Mouse (Mus musculus) hindlimb bud, embryonic 11.5 days (tissue): ENCODE data around the gene Igsf11.
A peak's percentile ranks its signal among the peaks of the same experiment; 100 is the strongest.
"Not testable (repeated sequence)": the region's sequence is repeated elsewhere in the genome, so short reads cannot be mapped to it uniquely, and the experiment has no call there.

ENCODE experiments used
- DNase-seq: peaks from one replicate; pipeline ENCODE4 v3.0.0-alpha.2; 2012; ENCODE audit warnings: low read depth, low spot score; ENCODE audit errors: extremely low spot score

Gene Igsf11

DNA sequence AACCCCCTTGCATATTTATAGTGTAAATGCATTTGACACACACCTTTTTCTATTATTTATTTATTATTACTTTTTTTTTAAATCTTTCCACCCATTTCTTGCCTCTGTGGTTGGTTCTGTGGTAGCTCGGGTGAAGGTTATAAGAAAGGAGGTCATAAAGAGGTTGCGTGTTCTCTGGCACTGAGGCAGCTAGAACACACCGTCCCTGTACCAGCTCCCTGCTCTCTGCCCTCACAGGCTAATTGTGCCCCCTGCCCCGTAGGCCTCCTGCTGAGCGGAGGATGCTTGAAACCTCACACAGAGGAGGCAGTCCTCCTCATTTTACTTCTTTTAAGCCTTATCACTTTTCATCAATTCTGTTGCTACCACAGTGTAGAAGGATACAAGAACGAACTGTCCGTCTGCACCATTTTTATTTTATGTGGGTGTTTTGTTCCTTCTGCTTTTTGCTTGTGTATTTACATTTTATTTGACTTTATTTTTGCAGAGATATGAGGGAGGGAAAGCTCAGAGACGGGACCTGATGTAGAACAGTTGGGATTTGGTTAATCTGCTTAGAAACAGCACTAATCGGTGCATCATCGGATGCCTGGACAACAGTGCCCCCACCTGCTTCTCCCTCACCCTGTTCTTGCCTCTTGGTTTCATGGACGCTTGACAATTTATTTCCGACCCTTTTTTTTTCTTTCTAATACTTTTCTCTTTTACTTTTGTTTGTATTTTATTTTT is 90.2 kb downstream of the Igsf11 start:
- DNase-seq: no peak

DNA sequence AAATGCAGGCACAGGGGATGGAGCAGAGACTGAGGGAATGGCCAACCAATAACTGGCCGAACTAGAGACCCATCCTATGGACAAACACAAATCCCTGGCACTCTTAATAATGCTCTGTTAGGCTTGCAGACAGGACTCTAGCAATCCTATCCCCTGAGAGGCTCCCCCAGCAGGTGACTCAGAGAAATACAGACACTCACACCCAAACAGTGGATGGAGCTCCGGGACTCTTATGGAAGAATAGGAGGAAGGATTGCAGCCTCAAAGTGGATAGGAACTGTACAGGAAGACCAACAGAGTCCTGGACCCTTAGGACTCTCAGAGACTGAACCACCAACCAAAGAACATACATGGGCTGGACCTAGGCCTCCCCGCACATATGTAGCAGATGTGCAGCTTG is 91.4 kb downstream of the Igsf11 start:
- DNase-seq: not testable (repeated sequence)

DNA sequence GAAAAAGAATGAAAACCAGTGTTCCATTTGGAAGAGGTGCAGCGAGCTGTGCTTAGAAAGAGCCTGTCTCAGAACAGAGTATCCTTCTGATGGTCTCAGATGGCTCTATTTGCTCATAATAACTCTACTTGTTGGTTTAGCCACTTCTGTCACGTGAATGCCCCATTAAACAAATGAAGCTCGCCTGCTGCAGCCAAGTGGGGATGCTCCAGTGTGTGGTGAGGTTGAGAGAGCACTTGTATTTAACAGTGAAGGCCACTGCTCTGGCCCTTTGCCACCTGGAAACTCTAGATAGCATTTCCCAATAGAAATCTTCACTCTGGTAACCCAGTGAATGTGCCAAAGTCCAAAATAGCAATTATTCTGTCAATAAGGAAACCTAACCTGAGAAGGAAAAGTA is 92.9 kb downstream of the Igsf11 start:
- DNase-seq: no peak

DNA sequence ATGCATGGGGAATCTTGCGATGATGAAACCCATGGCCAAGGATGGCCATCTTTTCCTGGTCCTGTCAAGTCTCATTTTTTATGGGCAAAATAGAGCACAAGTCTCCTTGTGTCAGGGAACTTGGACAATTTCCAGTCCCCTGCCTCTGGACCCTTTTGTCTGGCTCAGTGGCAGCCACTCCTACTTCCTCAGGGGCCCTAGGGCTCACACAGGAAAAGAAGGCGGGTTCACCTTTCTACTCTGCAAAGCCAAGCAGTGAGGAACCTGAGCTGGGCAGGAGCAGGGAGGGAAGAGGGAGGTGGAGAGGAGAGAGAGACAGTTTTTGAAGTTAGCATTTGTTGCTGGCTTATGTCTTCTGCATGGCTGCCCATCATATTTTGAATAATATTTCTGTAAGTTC is 93.9 kb downstream of the Igsf11 start:
- no peak for DNase-seq

DNA sequence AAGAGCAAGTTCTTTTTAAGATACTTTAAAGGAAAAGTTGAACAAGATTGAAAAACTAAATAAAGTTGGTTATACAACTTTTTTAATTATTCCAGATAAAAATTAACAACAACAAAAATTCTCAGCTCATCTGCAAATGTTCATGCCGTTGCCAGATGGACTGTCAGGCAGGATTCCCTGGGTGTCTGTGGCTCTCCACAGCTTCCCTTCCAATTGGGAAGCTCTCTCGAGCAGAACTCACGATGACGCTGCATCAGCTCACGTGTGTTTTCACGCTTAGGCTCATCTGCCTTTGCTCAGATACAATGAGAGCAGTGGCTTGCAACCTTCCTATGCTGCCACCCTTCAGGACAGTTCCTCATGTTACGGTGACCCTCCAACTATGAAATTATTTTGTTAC is 101.2 kb downstream of the Igsf11 start:
- DNase-seq: no peak

DNA sequence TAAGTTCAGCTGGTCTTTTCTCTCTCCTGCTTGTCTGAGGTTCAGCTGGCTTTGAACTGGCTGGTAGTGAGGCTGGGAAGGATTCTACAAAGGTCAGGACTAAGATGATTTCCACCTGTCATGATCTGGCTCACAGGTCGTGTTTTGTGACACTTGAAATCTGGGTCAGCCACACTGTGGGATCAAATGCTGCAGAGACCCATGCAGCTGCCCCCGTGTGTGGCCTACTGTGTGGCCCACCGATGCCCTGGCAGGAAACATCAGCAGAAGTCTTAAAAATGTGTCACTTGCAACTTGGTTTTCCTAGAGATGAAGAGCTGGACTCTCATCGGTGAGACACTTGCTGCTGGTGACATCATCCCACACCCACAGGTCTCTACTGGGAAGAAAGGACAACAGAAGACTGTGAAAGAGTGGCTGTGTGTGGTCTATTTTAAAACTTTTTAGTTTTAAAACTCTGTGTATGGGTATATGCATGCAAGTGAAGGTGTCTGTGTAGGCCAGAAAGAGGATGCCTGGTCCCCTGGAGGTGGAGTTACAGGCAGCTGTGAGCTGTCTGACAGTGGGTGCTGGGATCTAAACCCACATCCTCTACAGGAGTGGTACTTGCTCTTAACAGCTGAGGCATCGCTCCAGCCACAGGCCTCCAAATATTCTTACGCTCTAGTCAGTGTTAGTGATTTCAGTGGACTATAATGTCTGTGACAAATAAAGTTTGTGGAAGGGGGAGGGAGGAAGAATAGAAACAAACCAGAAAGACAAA is 106.2 kb downstream of the Igsf11 start:
- no peak for DNase-seq

DNA sequence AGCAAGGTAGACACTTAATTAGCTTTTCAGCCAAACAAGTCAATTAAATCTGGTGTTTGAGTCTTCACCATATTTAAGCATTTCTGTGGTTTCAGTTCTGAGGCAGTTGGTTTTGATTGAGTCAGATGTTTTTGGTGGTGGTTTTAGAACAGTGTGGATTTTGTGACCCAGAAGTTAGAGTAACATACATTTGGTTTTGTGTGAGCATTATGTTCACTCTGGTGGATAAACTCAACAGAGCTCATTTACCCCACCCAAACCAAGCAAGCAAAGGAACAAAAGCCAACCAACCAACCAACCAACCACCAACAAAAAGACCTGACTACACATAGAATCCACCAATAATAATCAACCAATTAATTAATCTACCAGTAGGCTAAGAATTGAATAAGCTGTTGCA is 106.8 kb downstream of the Igsf11 start:
- no peak for DNase-seq

DNA sequence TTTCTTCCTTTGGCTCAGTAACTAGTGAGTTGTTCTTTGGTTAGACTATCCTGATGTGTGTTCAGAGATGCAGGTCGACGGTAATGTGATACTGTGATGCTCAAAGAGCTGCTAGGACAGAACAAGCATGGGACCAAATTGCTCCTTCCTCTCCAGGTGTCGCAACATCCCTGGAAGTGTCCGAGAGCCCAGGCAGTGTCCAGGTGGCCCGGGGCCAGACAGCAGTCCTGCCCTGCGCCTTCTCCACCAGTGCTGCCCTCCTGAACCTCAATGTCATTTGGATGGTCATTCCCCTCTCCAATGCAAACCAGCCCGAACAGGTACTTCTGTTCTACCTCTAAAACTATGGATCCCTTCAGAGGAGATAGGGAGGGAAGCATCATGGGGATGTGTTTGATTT is 114.5 kb downstream of the Igsf11 start:
- DNase-seq: no peak

DNA sequence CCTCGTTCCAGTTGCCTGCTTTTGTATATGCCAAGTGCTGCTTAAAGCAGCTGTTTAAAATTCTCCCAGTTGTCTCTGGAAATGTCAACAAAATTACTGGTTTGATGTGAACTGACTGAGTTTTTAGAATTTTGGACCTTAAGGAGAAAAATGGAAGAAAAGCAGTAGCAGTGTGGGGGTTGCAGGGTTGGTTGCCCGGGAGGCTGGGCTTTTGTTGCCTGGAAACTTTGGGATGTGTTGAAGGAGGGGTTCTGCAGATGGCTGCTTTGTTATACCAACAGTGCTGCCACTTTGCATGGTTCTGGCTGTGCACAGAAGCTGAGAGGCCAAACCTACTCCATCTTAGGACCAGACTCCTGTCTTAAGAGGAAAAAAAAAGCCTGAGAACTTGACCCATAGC is 127.0 kb downstream of the Igsf11 start:
- DNase-seq: no peak

DNA sequence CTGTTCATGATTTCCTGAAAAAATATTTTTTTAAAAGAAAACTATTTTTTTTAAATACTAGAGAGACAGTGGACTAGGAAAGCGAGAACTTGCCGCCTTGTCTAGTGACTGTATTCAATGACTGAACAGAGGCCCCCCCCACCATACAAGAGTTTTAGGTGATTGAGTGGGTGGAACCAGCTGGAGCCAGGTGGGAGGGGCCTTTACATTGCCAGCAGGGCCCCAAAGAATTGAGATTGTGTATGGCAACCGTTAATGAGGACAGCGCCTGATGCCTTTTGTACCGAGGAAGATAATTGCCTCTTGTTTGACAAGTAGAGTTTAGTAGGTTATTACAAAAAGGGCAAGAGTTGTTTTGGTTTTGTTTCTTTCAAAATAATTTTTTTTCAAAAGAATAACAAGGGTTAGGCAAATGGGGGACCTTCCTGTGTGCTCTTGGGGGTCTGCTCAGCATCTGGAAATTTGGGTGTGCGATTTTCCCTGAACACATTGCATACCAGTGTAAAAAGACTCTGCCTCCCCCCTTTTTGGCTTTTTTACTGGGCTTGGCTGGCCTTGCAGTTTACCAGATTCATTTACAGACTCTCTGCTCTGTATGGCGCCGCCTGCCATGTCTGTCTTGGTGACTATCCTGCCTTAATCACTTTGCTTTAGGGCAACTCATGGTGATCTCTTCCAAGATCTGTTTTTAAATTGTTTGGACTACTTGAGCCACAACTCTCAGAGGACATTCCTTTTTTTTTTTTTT is 133.7 kb downstream of the Igsf11 start:
- no peak for DNase-seq

DNA sequence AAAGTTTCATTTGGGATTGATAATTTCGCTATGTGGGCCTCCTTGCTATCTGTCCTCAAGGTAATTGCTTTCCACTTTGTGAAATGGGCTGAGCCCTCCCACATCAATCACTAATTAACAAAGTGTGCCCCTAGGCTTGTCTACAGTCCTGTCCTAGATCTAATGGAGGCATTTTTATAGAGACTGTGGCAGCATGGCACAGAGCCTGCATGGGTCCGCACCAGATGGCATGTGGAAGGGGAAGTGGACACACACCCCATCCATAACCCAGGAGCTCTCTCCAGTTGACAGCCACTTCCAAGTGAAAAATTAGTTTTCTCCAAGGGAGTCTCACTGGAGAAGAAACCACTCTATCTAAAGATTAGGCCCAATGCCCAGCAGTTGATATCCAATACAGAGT is 138.9 kb downstream of the Igsf11 start:
- DNase-seq: no peak

DNA sequence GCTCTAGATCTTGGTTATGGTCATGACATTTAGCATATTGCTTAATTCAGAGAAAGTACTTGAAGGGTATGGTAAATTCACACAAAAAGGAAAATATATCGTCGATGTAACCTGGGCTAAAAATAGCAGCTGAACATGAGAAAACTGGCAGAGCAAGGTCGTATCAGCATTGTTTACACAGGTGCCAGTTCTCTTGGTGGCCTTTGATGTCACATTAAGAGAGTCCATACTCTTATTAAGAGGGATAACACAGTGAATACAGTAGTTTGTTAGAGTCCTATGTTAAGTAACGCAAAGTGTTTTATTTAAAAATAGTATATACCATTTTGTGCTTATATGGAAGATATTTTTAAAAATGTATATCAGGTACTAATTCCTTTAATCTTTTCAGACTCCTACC is 144.8 kb downstream of the Igsf11 start:
- no peak for DNase-seq

DNA sequence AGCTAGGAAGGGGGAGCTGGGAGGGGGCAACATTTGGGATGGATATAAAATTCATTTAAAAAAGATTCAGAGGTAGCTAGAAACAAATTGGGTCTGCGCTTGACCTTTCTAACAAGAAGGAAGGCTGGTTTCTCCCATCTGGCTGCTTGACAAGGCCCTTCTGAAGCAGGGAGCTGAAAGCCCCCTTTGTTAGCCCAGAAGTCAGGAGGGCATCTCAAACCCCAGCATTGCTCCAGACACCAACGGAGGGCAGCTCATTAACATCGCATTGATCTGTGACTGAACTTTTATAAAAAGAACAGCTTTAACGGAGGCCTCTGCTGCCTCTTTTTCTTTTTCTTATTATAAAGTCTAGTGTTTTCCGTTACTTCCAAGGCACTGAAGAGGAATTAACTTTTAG is 151.9 kb downstream of the Igsf11 start:
- DNase-seq: no peak

DNA sequence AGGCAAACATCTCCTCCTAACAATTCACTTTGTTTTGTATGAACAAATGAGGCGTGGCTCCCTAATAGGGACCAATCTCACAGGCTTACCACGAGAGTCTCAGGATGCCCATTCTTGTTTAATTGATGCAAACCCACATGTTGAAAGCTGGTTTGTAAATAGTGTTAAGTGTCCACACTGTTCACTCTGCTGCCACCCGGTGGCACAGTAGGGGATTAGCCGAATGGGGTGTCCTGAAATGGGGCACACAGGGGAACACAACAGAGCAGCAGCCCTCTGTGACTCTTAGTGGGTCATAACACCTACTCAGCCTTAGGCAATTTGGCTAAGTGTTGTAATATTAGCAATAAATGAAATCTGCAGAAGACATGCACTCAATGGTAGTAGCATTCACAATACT is 156.4 kb downstream of the Igsf11 start:
- no peak for DNase-seq

DNA sequence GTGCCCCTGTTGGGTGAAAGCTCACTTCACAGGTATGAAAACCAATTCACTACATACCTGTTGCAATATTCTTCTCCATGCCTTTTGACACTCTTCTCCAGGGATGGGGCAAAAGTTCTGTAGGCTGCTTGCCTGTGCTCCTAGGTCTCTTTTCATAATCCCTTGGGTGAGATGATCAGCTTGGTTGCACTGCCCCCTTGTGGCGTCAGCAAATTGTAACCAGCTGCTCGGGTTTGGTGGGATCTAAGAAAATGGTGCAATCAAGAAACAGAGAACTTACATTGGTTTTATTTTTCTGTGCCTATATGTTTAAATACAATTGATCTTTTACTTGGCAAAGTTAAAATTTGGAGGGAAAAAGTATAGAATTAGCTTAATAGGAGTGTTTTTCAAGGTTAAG is 160.5 kb downstream of the Igsf11 start:
- DNase-seq: peak; percentile 42

DNA sequence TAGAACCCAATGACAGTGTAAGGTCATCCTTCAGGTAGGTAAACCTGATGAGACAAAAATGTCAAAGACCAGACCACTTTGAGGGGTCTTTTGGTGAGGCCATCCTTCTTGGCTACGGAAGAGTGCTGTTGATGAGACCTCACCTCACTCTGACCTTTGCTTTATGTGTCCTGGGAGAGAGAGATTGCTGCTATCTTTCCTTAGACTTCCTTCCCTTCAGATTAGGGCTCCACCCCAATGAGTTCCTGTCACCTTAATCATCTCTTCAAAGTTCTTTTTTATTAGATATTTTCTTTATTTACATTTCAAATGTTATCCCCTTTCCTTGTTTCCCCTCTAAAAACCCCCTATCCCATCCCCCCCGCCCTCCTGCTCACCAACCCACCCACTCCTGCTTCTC is 161.3 kb downstream of the Igsf11 start:
- DNase-seq: no peak

DNA sequence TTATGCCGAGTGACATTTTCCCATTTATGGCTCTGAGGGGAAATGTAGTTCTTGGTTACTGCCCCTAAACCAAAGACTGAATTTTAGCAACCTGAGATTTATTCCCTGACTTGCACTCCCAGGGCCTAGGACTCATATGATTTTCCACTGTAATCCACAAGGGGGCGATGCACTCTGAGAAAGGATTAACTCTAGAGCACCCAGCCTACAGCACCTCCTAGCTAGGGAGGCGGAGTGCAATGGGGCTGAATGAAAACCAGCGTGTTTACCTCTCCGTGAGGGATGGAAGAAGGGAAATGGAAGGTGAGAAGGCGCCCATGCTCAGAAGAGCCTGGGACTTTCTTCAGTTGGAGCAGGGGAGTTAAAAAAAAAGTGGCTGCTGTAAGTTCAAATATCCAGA is 163.6 kb downstream of the Igsf11 start:
- peak; percentile 31 for DNase-seq

DNA sequence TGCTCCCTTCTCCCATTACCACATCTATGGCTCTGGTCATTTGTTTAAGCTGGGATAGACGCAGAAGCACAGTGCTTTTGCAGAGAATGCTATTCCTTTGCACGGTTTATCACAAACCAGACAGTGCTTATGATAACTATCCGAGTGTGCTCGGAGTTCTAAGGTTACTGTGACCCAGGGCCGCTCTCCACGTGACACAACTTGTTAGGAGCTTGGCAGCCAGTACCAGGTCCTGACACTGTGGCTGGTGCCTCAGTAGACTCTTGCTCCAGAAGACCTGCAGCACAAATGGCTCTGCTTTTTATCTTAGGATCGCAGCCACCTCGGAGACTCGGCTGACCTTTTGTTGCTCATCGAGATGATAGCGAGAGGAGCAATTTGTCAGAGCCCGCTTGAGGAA is 164.5 kb downstream of the Igsf11 start:
- no peak for DNase-seq

DNA sequence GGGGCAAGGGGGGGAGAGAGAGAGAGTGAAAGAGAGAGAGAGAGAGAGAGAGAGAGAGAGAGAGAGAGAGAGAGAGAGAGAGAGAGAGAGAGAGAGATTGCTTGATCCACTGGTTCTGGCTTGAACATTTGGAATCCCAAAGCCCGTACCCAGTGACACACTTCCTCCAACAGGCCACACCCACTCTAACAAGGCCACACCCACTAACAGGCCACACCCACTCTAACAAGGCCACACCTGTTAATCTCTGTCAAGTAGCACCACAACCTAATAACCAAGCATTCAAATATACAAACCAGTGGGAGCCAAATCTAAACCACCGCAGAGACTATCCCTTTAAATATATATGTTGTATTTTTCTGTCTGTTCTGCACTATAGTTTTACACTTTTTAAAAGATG is 166.4 kb downstream of the Igsf11 start:
- no peak for DNase-seq

DNA sequence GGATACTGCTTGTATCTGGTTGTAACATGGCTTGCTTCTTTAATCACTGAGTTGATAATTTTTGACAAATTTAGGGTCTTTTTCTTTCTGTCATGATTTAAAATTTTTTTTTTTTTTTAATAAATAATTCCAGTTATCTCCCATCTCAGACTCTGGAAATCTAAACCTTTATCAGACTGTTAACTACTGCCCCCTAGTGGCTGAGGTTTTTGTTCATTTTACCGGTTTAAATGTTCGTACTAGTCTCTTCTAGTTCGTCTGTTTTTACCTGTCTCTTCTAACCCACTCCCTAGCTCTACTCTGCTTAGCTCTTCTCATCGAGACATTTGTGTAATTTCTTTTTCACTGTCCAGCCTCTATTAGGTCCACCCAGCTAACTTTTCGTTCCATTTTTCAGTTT is 170.1 kb downstream of the Igsf11 start:
- DNase-seq: no peak

DNA sequence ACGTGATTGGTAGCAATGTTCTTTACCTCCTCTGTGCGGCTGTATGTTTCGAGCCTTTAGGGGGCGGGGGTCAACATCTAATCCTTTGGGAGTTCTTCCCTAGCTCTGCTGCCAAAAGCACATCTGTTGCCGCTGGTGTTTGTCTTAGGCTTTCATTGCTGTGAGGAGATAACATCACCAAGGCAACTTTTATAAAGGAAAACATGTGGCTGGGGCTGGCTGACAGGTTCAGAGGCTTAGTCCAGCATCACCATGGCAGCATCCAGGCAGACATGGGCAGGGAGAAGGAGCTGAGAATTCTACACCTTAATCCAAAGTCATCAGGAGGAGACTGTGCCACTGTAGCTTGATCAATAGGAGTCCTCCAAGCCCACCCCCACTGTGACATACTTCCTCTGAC is 173.1 kb downstream of the Igsf11 start:
- DNase-seq: no peak

DNA sequence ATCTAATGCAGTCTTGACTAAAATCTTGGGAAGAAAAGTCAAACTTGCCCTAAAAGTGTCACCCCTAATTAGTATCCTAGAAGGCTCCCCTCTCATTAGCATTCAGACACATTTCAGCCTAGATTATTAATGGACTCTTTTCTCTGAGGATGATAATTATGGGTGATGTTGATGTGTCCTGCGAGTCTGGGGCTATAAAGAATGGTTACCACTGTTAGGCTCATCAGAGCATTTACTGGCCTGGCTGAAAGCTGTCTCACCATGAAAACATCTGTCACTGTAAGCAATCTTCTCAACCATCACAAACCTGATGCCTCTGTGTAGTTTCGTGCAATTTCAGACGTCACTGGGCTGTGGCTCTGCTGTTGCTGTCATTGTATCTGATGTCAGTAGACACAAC is 179.0 kb downstream of the Igsf11 start:
- no peak for DNase-seq
